Mouse (Mus musculus): ENCODE measurements around the gene Wdtc1. TPM values are rescaled to one million over a fixed set of nuclear protein-coding genes. Genes with fewer than 3 reads are reported as not detected.
A peak's percentile ranks its signal among the peaks of the same experiment; 100 is the strongest.

Gene Wdtc1
- total and polyA plus RNA-seq, 3 experiments: 7.1 to 53.4 (median 32.3) TPM

DNA sequence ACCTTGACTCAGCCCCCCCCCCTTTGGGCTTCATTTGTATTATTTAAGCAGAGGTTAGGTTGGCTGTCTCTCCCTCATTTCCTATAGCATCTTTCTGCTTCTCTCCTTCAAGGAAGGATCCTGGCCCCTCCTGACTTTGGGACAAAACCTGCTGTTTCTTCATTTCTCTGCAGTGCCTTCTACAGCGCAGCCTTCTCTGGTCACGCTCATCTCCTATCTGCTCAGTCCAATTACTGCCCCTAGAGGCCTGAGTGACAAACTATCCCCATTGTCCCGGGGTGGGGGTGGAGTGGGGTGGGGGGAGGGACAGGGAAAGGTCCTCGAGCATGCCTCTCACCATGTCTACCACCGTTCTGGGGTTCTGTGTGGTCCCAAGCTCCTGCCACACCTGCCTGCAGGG, 44.0 kb upstream of the Wdtc1 start:
- peaks cover 71% of the 10 kb centered on the region for H3K36me3 ChIP-seq (replicated peaks)
- no peak overlapping the region for H3K4me3 ChIP-seq (ENCODE audit: low read depth, low read length)
- H3K9me3 ChIP-seq (replicated peaks): no peaks in the 10 kb centered on the region
- H3K27me3 ChIP-seq (ENCODE audit: insufficient read depth, low read length): no peaks in the 10 kb centered on the region
- TF ChIP-seq TAL1 (conservative IDR thresholded peaks at IDR 0.05; ENCODE audit: low read depth, low read length): no peak
- TF ChIP-seq GATA1 (IDR thresholded peaks at IDR 0.05; ENCODE audit: borderline replicate concordance, low read length): no peak
- TF ChIP-seq GATA2 (IDR thresholded peaks at IDR 0.05; ENCODE audit: borderline replicate concordance, low read depth, low read length): no peak
- TF ChIP-seq POLR2AphosphoS5 (IDR thresholded peaks at IDR 0.05; ENCODE audit: insufficient replicate concordance, low read depth, low read length): no peak
- no peak for TF ChIP-seq CTCF (IDR thresholded peaks at IDR 0.05; ENCODE audit: low read depth, low read length)
- ATAC-seq (ENCODE audit: extremely low read depth, insufficient number of reproducible peaks, low FRiP score, poor library complexity, severe bottlenecking) (no peak), DNase-seq (ENCODE audit: low spot score) (no peak)
- peaks cover 24% of the 10 kb centered on the region for H3K4me1 ChIP-seq (ENCODE audit: insufficient read depth, low read depth, low read length)

GRCm38 (mm10) chr4:133396079-133396478, 42.8 kb upstream of the Wdtc1 start:
- DNase-seq (ENCODE audit: low spot score) (no peak), ATAC-seq (ENCODE audit: extremely low read depth, insufficient number of reproducible peaks, low FRiP score, poor library complexity, severe bottlenecking) (no peak)
- no peak for TF ChIP-seq POLR2AphosphoS5 (IDR thresholded peaks at IDR 0.05; ENCODE audit: insufficient replicate concordance, low read depth, low read length)
- Histone ChIP-seq H3K36me3 (replicated peaks) (peaks cover 78% of the 10 kb centered on the region), H3K9me3 (replicated peaks) (no peaks in the 10 kb centered on the region), H3K4me3 (ENCODE audit: low read depth, low read length) (no peak overlapping the region), H3K4me1 (ENCODE audit: insufficient read depth, low read depth, low read length) (peaks cover 27% of the 10 kb centered on the region), H3K27me3 (ENCODE audit: insufficient read depth, low read length) (no peaks in the 10 kb centered on the region)

DNA sequence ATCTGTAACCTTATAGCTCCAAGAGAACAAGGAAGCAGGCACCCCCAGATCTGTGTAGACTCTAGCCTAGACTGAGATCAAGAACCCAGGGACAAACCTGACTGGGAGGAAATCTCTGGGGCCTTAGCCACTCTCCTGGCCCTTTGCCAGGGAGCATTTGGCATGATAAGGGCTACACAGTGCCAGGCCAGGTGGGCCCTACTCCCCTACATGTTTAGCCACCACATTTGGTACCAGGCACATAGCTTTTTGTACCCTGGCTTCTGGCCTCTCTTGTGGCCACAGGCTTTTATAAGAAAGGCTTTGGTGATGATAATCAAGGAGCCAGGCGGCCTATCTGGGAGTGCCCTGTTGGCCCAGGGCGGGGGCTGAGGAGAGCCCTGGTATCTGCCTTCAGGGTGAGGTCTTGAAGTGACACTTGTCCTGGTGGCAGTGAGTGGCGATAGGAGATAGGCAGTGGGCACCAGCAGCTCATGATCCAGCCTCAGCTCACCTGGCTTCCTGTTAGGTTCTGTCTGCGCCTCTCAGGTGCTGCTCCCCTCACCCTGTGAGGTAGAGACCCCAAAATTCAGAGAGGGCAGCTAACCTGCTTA, 41.8 kb upstream of the Wdtc1 start:
- H3K4me1 ChIP-seq (ENCODE audit: insufficient read depth, low read depth, low read length): peaks cover 37% of the 10 kb centered on the region
- peaks cover 81% of the 10 kb centered on the region for H3K36me3 ChIP-seq (replicated peaks)
- no peaks in the 10 kb centered on the region for H3K27me3 ChIP-seq (ENCODE audit: insufficient read depth, low read length)
- H3K9me3 ChIP-seq (replicated peaks): no peaks in the 10 kb centered on the region
- ATAC-seq (ENCODE audit: extremely low read depth, insufficient number of reproducible peaks, low FRiP score, poor library complexity, severe bottlenecking) (no peak), DNase-seq (ENCODE audit: low spot score) (no peak)
- H3K4me3 ChIP-seq (ENCODE audit: low read depth, low read length): no peak overlapping the region
- TF ChIP-seq POLR2AphosphoS5 (IDR thresholded peaks at IDR 0.05; ENCODE audit: insufficient replicate concordance, low read depth, low read length) (no peak), TAL1 (conservative IDR thresholded peaks at IDR 0.05; ENCODE audit: low read depth, low read length) (no peak), GATA2 (IDR thresholded peaks at IDR 0.05; ENCODE audit: borderline replicate concordance, low read depth, low read length) (no peak), GATA1 (IDR thresholded peaks at IDR 0.05; ENCODE audit: borderline replicate concordance, low read length) (no peak), CTCF (IDR thresholded peaks at IDR 0.05; ENCODE audit: low read depth, low read length) (no peak)

- no peaks in the 10 kb centered on the region for H3K27me3 ChIP-seq (ENCODE audit: insufficient read depth, low read length)
- ATAC-seq (ENCODE audit: extremely low read depth, insufficient number of reproducible peaks, low FRiP score, poor library complexity, severe bottlenecking): no peak
- H3K9me3 ChIP-seq (replicated peaks): no peaks in the 10 kb centered on the region
- no peak overlapping the region for H3K4me3 ChIP-seq (ENCODE audit: low read depth, low read length)
- H3K4me1 ChIP-seq (ENCODE audit: insufficient read depth, low read depth, low read length): peaks cover 43% of the 10 kb centered on the region
- DNase-seq (ENCODE audit: low spot score): no peak
- H3K36me3 ChIP-seq (replicated peaks): peaks cover 74% of the 10 kb centered on the region
- TF ChIP-seq GATA1 (IDR thresholded peaks at IDR 0.05; ENCODE audit: borderline replicate concordance, low read length) (no peak), TAL1 (conservative IDR thresholded peaks at IDR 0.05; ENCODE audit: low read depth, low read length) (no peak), POLR2AphosphoS5 (IDR thresholded peaks at IDR 0.05; ENCODE audit: insufficient replicate concordance, low read depth, low read length) (no peak), GATA2 (IDR thresholded peaks at IDR 0.05; ENCODE audit: borderline replicate concordance, low read depth, low read length) (no peak)
These were observed 38.1 kb upstream of the Wdtc1 start for GRCm38 (mm10) chr4:133391185-133392040.

GRCm38 (mm10) chr4:133390585-133390984, 37.3 kb upstream of the Wdtc1 start:
- Histone ChIP-seq H3K27me3 (ENCODE audit: insufficient read depth, low read length) (no peaks in the 10 kb centered on the region), H3K4me3 (ENCODE audit: low read depth, low read length) (no peak overlapping the region), H3K4me1 (ENCODE audit: insufficient read depth, low read depth, low read length) (peaks cover 39% of the 10 kb centered on the region), H3K36me3 (replicated peaks) (peaks cover 74% of the 10 kb centered on the region), H3K9me3 (replicated peaks) (no peaks in the 10 kb centered on the region)
- ATAC-seq (ENCODE audit: extremely low read depth, insufficient number of reproducible peaks, low FRiP score, poor library complexity, severe bottlenecking) (no peak), DNase-seq (ENCODE audit: low spot score) (no peak)
- no peak for TF ChIP-seq CTCF (IDR thresholded peaks at IDR 0.05; ENCODE audit: low read depth, low read length)
- TF ChIP-seq POLR2AphosphoS5 (IDR thresholded peaks at IDR 0.05; ENCODE audit: insufficient replicate concordance, low read depth, low read length): no peak
- no peak for TF ChIP-seq GATA1 (IDR thresholded peaks at IDR 0.05; ENCODE audit: borderline replicate concordance, low read length)
- no peak for TF ChIP-seq TAL1 (conservative IDR thresholded peaks at IDR 0.05; ENCODE audit: low read depth, low read length)
- no peak for TF ChIP-seq GATA2 (IDR thresholded peaks at IDR 0.05; ENCODE audit: borderline replicate concordance, low read depth, low read length)

- H3K4me3 ChIP-seq (ENCODE audit: low read depth, low read length): no peak overlapping the region
- TF ChIP-seq TAL1 (conservative IDR thresholded peaks at IDR 0.05; ENCODE audit: low read depth, low read length) (peak; percentile 37), GATA1 (IDR thresholded peaks at IDR 0.05; ENCODE audit: borderline replicate concordance, low read length) (no peak)
- peaks cover 35% of the 10 kb centered on the region for H3K4me1 ChIP-seq (ENCODE audit: insufficient read depth, low read depth, low read length)
- H3K36me3 ChIP-seq (replicated peaks): peaks cover 74% of the 10 kb centered on the region
- peak; percentile 54; the same call in 1 of the 2 replicates for ATAC-seq (ENCODE audit: extremely low read depth, insufficient number of reproducible peaks, low FRiP score, poor library complexity, severe bottlenecking)
- H3K27me3 ChIP-seq (ENCODE audit: insufficient read depth, low read length): no peaks in the 10 kb centered on the region
- DNase-seq (ENCODE audit: low spot score): no peak
- no peaks in the 10 kb centered on the region for H3K9me3 ChIP-seq (replicated peaks)
These were observed 36.8 kb upstream of the Wdtc1 start for GRCm38 (mm10) chr4:133390042-133390441.

All from G1E (cell line).